In genomic region chr8:111740301-111740711, GRCm38 (mm10) we compare ENCODE assay signal across 10 mouse cellular contexts. TPM values are rescaled to one million over a fixed set of nuclear protein-coding genes. Genes with fewer than 3 reads are reported as not detected.
DNase-seq lines count a peak whose midpoint lies in the region; ATAC-seq and TF ChIP-seq lines count a peak whose summit lies in the region.
"Had no signal": no experiment of that assay in that cellular context is flagged by ENCODE, and none has a peak within 500 bp of the region (broad histone marks: within the 10 kb centered on the region; RNA-seq: fewer than 3 reads in every experiment).

No protein-coding gene starts in this region.

- ATAC-seq in heart, postnatal 0 days (ENCODE audit: insufficient read depth, low read depth): no peak

- DNase-seq in gastrocnemius, adult 2 months: peak; percentile 64
- DNase-seq in gastrocnemius, postnatal 25 days: no peak
- peak; percentile 50 for DNase-seq in cerebellum, adult 9-11 months
- no peak for DNase-seq in heart, postnatal 0 days (ENCODE audit: low spot score)
- DNase-seq in kidney, postnatal 14 days: peak; percentile 76
- no peak for DNase-seq in right cerebral cortex, postnatal 10 days (ENCODE audit: low spot score in 2 of 2)
- no peak for DNase-seq in lung, adult 18-20 months
- DNase-seq in layer of hippocampus, adult 9-10 months (ENCODE audit: low spot score): no peak

- intact Hi-C loops in gastrocnemius, adult 2 months (cut with DNase I): no loop called here

- no peak for TF ChIP-seq CTCF in gastrocnemius, adult 2 months (IDR thresholded peaks at IDR 0.05)
- no peak for TF ChIP-seq CTCF in heart, postnatal 0 days (IDR thresholded peaks at IDR 0.05; ENCODE audit: low read depth)

- H3K9ac ChIP-seq in heart, postnatal 0 days (replicated peaks; ENCODE audit: low read depth, low read length): no peak overlapping the region

- TF ChIP-seq EP300 in heart, postnatal 0 days (IDR thresholded peaks at IDR 0.05; ENCODE audit: low read depth): no peak

- no peaks in the 10 kb centered on the region for H3K9me3 ChIP-seq in heart, postnatal 0 days (replicated peaks; ENCODE audit: control insufficient read depth, low read length)

- whole genome bisulfite sequencing in heart, postnatal 0 days: 50% methylated on average over 7 of the region's 7 CpGs

- H3K27ac ChIP-seq in gastrocnemius, adult 2 months: peak overlapping the region; percentile 94
- peak overlapping the region; percentile 92 for H3K27ac ChIP-seq in heart, postnatal 0 days (ENCODE audit: low read depth)

- H3K4me3 ChIP-seq in gastrocnemius, adult 2 months: no peak overlapping the region
- no peak overlapping the region for H3K4me3 ChIP-seq in heart, postnatal 0 days (ENCODE audit: low read depth, low read length)

- H3K4me2 ChIP-seq in heart, postnatal 0 days (ENCODE audit: low read depth, low read length): no peak overlapping the region; the same call in 1 of the 2 replicates

- peaks cover 56% of the 10 kb centered on the region for H3K4me1 ChIP-seq in heart, postnatal 0 days (ENCODE audit: control insufficient read depth, insufficient read depth)

- H3K36me3 ChIP-seq in heart, postnatal 0 days (replicated peaks; ENCODE audit: control insufficient read depth, insufficient read depth, low read length): no peaks in the 10 kb centered on the region

- no peaks in the 10 kb centered on the region for H3K27me3 ChIP-seq in heart, postnatal 0 days (ENCODE audit: control insufficient read depth, insufficient read depth, low read length)

RNA-seq across cellular contexts. Expression of gene Bcar1, which starts 3.3 kb away (rescaled TPM):
- total RNA-seq in gastrocnemius, adult 2 months (2021): 10 to 100 TPM; 10.8 to 12.6 TPM
- 1 to 10 TPM; 8.7 to 9.7 TPM for total RNA-seq in gastrocnemius, postnatal 25 days (2021)
- total RNA-seq in heart, postnatal 0 days (2014; rRNA removed; ENCODE audit: low replicate concordance): 53.2 and 81.5 TPM in 2 replicates
- 25.6 and 27.9 TPM in 2 replicates for polyA plus RNA-seq in heart, postnatal 0 days (2015; fragmentation: Nextera tagmentation; extraction: Ambion mirVana)

RNA-seq across cellular contexts. Expression of gene Ctrb1, which starts 49.5 kb away (rescaled TPM):
- total RNA-seq in gastrocnemius, adult 2 months (2021): not detected
- total RNA-seq in gastrocnemius, postnatal 25 days (2021): not detected
- total RNA-seq in heart, postnatal 0 days (2014; rRNA removed; ENCODE audit: low replicate concordance): 0.62 and 3.4 TPM in 2 replicates
- polyA plus RNA-seq in heart, postnatal 0 days (2015; fragmentation: Nextera tagmentation; extraction: Ambion mirVana): not detected in 2 replicates
- total RNA-seq: CH12.LX; left cerebral cortex, postnatal 14 days had no signal

Comparison
In these comparisons a context has a peak if more than half of its experiments do, and no peak if none do; other contexts are left out.
1. DNase-seq: peak in gastrocnemius, adult 2 months (single experiment), cerebellum, adult 9-11 months (single experiment) and kidney, postnatal 14 days (single experiment); none in gastrocnemius, postnatal 25 days (single experiment), heart, postnatal 0 days (single experiment), right cerebral cortex, postnatal 10 days (0 of 2), lung, adult 18-20 months (0 of 2) and layer of hippocampus, adult 9-10 months (single experiment).